Mouse (Mus musculus): ENCODE measurements around the gene Psma2.

The Psma2 gene

DNA sequence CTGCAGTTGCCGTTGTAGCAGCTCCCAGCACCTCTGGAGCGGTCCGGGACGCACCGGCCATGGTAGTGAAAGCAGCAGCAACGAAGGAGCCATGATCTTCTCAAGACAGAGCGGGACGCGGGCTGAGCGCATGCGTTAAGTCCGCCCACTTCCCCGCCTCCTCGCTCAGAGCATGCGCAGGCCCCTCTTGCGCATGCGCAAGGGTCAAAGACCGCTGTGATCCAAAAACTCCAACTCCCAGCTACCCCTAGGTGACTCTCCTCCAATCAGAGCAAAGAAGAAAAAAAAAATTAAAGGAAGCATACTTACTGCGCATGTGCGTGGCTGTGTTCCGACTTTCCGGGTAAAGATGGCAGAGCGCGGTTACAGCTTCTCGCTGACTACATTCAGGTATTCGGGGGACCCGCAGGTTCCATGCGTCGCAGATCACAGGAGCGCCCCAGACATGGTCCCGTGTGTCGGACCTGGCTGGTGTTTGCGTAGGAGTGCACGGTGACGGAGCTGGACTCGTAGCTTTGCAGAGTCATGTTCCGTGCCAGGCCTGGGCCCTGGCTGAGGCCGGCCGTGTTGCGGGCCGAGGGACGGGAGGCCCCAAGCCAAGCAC lies at the start of gene Psma2, which contains the start of gene Mrpl32:
Psma2 (plus strand) TSS at position 315 of the 604 bp plus-strand sequence.
Mrpl32 (minus strand) TSS at position 240 of the 604 bp plus-strand sequence.
- peak; percentile 96 for DNase-seq (ENCODE audit: low read depth)

- no peak for DNase-seq (ENCODE audit: low read depth)
Observed at GRCm38 (mm10) chr13:14574128-14574527, 38.9 kb upstream of the Psma2 start.

DNA sequence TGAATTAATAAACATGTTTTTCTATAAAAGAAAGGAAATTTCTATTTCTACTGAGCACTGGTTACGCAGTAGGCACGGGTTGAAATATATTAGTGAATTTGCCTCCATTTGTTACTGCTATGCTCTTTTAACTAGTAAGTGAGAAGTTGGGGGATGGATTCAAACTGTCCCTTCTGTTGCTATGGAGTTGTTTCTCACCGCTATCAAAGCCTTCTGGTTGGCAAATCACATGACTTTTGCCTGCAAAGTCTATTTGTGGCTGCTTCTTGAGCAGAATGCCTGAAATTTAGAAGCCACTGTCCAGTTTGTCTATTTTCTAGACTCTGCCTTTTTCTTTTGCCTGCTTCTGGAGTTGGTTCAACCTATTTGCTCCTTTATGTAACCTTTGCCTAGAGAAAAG lies 32.6 kb upstream of the Psma2 start:
- DNase-seq (ENCODE audit: low read depth), result no peak

DNA sequence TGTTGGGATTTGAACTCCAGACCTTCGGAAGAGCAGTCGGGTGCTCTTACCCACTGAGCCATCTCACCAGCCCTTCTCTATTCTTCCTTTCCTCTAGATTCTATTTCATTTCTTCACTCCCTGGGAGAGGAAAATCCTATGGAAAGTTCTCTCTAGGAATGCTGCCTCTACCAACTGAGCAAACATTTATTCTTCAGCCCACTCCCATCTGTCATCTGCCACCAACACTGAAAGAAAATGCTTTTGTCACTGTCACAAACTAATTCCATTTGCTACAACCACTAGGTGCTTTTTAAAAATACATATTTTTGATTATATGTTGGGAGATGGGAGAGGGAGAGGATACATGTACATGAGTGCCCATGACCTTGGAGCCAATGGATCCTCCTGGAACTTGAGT lies 10.3 kb upstream of the Psma2 start:
- no peak for DNase-seq (ENCODE audit: low read depth)

- no peak for DNase-seq (ENCODE audit: low read depth)
Observed at GRCm38 (mm10) chr13:14607616-14608015, 5.4 kb upstream of the Psma2 start.

GRCm38 (mm10) chr13:14612463-14612862 lies 577 bp upstream of the Psma2 start:
- DNase-seq (ENCODE audit: low read depth), result no peak

GRCm38 (mm10) chr13:14613553-14613952 lies 513 bp downstream of the Psma2 start:
- DNase-seq (ENCODE audit: low read depth), result no peak

DNA sequence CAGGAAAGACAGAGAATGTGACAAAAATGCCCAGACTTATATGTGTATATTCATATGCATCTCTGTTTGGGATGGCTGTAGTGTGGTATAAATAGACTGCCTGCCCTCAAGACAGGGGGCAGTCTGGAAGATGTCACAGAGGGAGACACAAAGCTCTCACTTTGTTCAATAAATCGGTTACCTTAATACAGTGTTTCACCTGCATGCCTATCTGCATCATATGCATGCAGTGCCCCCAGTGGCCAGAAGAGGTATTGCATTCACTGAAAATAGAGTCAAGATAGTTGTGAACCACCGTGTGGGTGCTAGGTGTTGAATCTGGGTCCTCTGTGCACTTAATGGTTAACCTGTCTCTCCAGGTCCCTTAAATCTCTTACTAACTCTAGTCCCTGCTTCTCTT lies 5.7 kb downstream of the Psma2 start:
- DNase-seq (ENCODE audit: low read depth), result peak; percentile 58

- peak; percentile 86 for DNase-seq (ENCODE audit: low read depth)
Observed at GRCm38 (mm10) chr13:14629726-14630641, 16.9 kb downstream of the Psma2 start, which contains the start of gene AW209491. TSS of gene AW209491 (plus strand) at chr13:14630154.

DNA sequence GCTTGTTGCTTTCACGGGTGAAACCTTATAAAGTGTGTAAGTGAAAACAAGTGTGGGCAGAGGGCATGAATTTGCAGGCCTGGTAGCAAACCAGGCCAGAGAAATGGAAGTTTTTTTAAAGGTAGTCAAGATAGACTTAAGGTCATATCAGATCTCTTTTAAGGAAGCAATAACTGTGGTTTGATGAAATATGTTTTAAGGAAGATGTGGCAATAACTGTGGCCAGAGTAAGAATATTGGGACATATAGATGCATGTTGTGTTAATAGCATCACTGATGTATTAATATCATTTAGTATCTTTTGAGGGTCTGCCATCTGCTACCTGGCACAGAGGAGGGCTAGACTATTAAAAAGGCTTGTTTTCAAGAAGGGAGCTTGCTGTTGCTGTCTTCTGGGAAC lies 27.0 kb downstream of the Psma2 start:
- no peak for DNase-seq (ENCODE audit: low read depth)

DNA sequence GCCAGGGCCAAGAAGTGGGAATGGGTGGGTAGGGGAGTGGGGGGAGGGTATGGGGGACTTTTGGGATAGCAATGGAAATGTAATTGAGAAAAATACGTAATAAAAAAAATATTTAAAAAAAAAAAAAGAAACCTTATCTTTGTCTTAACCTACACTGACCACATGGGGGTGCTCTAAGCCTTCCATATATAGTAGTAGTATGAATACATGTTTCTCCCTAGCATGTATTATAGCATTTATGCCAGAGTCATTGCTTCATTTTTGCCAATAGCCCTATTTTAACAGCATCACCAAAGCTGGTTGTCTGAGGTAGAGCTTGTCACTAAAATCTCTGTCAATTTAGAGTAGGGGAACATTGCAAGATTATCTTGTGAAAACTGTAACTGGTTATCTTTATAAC lies 36.3 kb downstream of the Psma2 start:
- DNase-seq (ENCODE audit: low read depth), result peak; percentile 19

GRCm38 (mm10) chr13:14667107-14667506 lies 54.1 kb downstream of the Psma2 start:
- DNase-seq (ENCODE audit: low read depth), result no peak

- no peak for DNase-seq (ENCODE audit: low read depth)
Observed at GRCm38 (mm10) chr13:14670342-14670741, 57.3 kb downstream of the Psma2 start.

GRCm38 (mm10) chr13:14688955-14689354 lies 75.9 kb downstream of the Psma2 start:
- DNase-seq (ENCODE audit: low read depth), result no peak

- no peak for DNase-seq (ENCODE audit: low read depth)
Observed at GRCm38 (mm10) chr13:14716801-14717200, 103.8 kb downstream of the Psma2 start.

DNA sequence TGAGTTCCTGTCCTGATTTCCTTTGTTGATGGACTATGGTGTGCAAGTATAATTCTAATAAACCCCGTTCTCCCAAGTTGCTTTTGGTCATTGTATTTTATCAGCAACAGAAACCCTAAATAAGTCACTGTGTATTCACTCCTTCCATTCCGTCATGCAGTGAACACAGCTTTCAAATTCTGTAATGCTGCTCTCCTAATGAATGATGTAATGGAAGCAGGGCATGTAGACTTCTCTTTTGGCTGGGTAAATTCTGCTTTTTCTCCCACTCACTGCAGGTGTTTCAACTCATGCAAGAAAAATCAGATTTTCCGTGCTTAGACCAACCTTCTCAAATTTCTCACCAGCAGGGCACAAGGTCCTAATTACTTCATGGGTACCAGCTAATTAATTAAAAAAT lies 104.7 kb downstream of the Psma2 start:
- DNase-seq (ENCODE audit: low read depth), result no peak
